Mouse (Mus musculus): ENCODE measurements at regions not wholly inside any gene's neighbourhood (a gene's known extent, or its start where the extent isn't known, plus 50 kb on each side); places are given as distances from the start of the nearest gene placed in this dataset.
A peak's percentile ranks its signal among the peaks of the same experiment; 100 is the strongest.

- no peak overlapping the region for H3K4me2 ChIP-seq (replicated peaks; ENCODE audit: low read depth, low read length)
- ATAC-seq (ENCODE audit: low FRiP score, low TSS enrichment), result no peak
- no peak overlapping the region for H3K4me3 ChIP-seq (ENCODE audit: low read length)
- H3K27me3 ChIP-seq (ENCODE audit: insufficient read depth, low read length), result no peaks in the 10 kb centered on the region
- no peaks in the 10 kb centered on the region for H3K36me3 ChIP-seq (ENCODE audit: insufficient read depth, low read length)
- no peak overlapping the region for H3K27ac ChIP-seq (ENCODE audit: low read length)
- no peaks in the 10 kb centered on the region for H3K9me3 ChIP-seq (ENCODE audit: low read length)
- H3K4me1 ChIP-seq (ENCODE audit: insufficient read depth, low read length), result 0 out of 2 replicates have a peak, but pooled peaks cover 3% of the 10 kb centered on the region
- no peak overlapping the region for H3K9ac ChIP-seq (replicated peaks; ENCODE audit: low read length)
- 88% methylated on average over 4 of the region's 4 CpGs for WGBS
Observed at GRCm38 (mm10) chr9:79038971-79039370, 423.6 kb downstream of the Cd109 start.

- Histone ChIP-seq H3K9me3 (ENCODE audit: low read length) (no peaks in the 10 kb centered on the region), H3K36me3 (ENCODE audit: insufficient read depth, low read length) (no peaks in the 10 kb centered on the region), H3K27ac (ENCODE audit: low read length) (no peak overlapping the region), H3K4me1 (ENCODE audit: insufficient read depth, low read length) (no peaks in the 10 kb centered on the region), H3K4me3 (ENCODE audit: low read length) (no peak overlapping the region), H3K27me3 (ENCODE audit: insufficient read depth, low read length) (no peaks in the 10 kb centered on the region), H3K4me2 (replicated peaks; ENCODE audit: low read depth, low read length) (no peak overlapping the region), H3K9ac (replicated peaks; ENCODE audit: low read length) (no peak overlapping the region)
- ATAC-seq (ENCODE audit: low FRiP score, low TSS enrichment), result no peak
- 68% methylated on average over 1 of the region's 1 CpGs for WGBS
Observed at GRCm38 (mm10) chr9:79044344-79044743, 429.0 kb downstream of the Cd109 start.

GRCm38 (mm10) chr9:79045314-79045713, 430.0 kb downstream of the Cd109 start:
- no peak overlapping the region for H3K27ac ChIP-seq (ENCODE audit: low read length)
- no peak overlapping the region for H3K4me3 ChIP-seq (ENCODE audit: low read length)

GRCm38 (mm10) chr9:79071961-79072360, 456.6 kb downstream of the Cd109 start:
- WGBS, result 76% methylated on average over 3 of the region's 3 CpGs
- Histone ChIP-seq H3K4me1 (ENCODE audit: insufficient read depth, low read length) (no peaks in the 10 kb centered on the region), H3K27me3 (ENCODE audit: insufficient read depth, low read length) (no peaks in the 10 kb centered on the region), H3K9me3 (ENCODE audit: low read length) (no peaks in the 10 kb centered on the region), H3K4me2 (replicated peaks; ENCODE audit: low read depth, low read length) (no peak overlapping the region), H3K9ac (replicated peaks; ENCODE audit: low read length) (no peak overlapping the region), H3K36me3 (ENCODE audit: insufficient read depth, low read length) (no peaks in the 10 kb centered on the region), H3K4me3 (ENCODE audit: low read length) (no peak overlapping the region), H3K27ac (ENCODE audit: low read length) (no peak overlapping the region)
- no peak for ATAC-seq (ENCODE audit: low FRiP score, low TSS enrichment)

More at GRCm38 (mm10) chr9:79045314-79045713, 430.0 kb downstream of the Cd109 start:
- H3K4me2 ChIP-seq (replicated peaks; ENCODE audit: low read depth, low read length), result no peak overlapping the region
- ATAC-seq (ENCODE audit: low FRiP score, low TSS enrichment), result no peak
- 12% methylated on average over 2 of the region's 2 CpGs for WGBS
- H3K9me3 ChIP-seq (ENCODE audit: low read length), result no peaks in the 10 kb centered on the region
- H3K36me3 ChIP-seq (ENCODE audit: insufficient read depth, low read length), result no peaks in the 10 kb centered on the region
- H3K27me3 ChIP-seq (ENCODE audit: insufficient read depth, low read length), result no peaks in the 10 kb centered on the region
- no peak overlapping the region for H3K9ac ChIP-seq (replicated peaks; ENCODE audit: low read length)
- H3K4me1 ChIP-seq (ENCODE audit: insufficient read depth, low read length), result no peaks in the 10 kb centered on the region

GRCm38 (mm10) chr9:79109611-79110010, 494.3 kb downstream of the Cd109 start:
- ATAC-seq (ENCODE audit: low FRiP score, low TSS enrichment), result peak; percentile 49; the same call in 1 of the 2 replicates
- no peak overlapping the region for H3K4me2 ChIP-seq (replicated peaks; ENCODE audit: low read depth, low read length)
- no peaks in the 10 kb centered on the region for H3K4me1 ChIP-seq (ENCODE audit: insufficient read depth, low read length)
- H3K9ac ChIP-seq (replicated peaks; ENCODE audit: low read length), result no peak overlapping the region
- H3K27ac ChIP-seq (ENCODE audit: low read length), result no peak overlapping the region
- no peaks in the 10 kb centered on the region for H3K27me3 ChIP-seq (ENCODE audit: insufficient read depth, low read length)
- no peak overlapping the region for H3K4me3 ChIP-seq (ENCODE audit: low read length)
- H3K9me3 ChIP-seq (ENCODE audit: low read length), result no peaks in the 10 kb centered on the region
- no peaks in the 10 kb centered on the region for H3K36me3 ChIP-seq (ENCODE audit: insufficient read depth, low read length)
- WGBS, result 57% methylated on average over 2 of the region's 2 CpGs

- no peaks in the 10 kb centered on the region for H3K9me3 ChIP-seq (ENCODE audit: low read length)
- no peaks in the 10 kb centered on the region for H3K27me3 ChIP-seq (ENCODE audit: insufficient read depth, low read length)
- no peak overlapping the region for H3K4me3 ChIP-seq (ENCODE audit: low read length)
- H3K4me1 ChIP-seq (ENCODE audit: insufficient read depth, low read length), result no peaks in the 10 kb centered on the region
- 27% methylated on average over 2 of the region's 2 CpGs for WGBS
- H3K9ac ChIP-seq (replicated peaks; ENCODE audit: low read length), result no peak overlapping the region
- H3K27ac ChIP-seq (ENCODE audit: low read length), result no peak overlapping the region
- no peaks in the 10 kb centered on the region for H3K36me3 ChIP-seq (ENCODE audit: insufficient read depth, low read length)
- H3K4me2 ChIP-seq (replicated peaks; ENCODE audit: low read depth, low read length), result no peak overlapping the region
- no peak for ATAC-seq (ENCODE audit: low FRiP score, low TSS enrichment)
Observed at GRCm38 (mm10) chr9:79111326-79111725, 496.0 kb downstream of the Cd109 start.

- ATAC-seq (ENCODE audit: low FRiP score, low TSS enrichment), result no peak
- H3K9ac ChIP-seq (replicated peaks; ENCODE audit: low read length), result no peak overlapping the region
- WGBS, result 87% methylated on average over 1 of the region's 1 CpGs
- no peaks in the 10 kb centered on the region for H3K9me3 ChIP-seq (ENCODE audit: low read length)
- H3K36me3 ChIP-seq (ENCODE audit: insufficient read depth, low read length), result no peaks in the 10 kb centered on the region
- no peak overlapping the region for H3K27ac ChIP-seq (ENCODE audit: low read length)
- H3K4me1 ChIP-seq (ENCODE audit: insufficient read depth, low read length), result no peaks in the 10 kb centered on the region
- H3K4me2 ChIP-seq (replicated peaks; ENCODE audit: low read depth, low read length), result no peak overlapping the region
- no peak overlapping the region for H3K4me3 ChIP-seq (ENCODE audit: low read length)
- no peaks in the 10 kb centered on the region for H3K27me3 ChIP-seq (ENCODE audit: insufficient read depth, low read length)
Observed at GRCm38 (mm10) chr9:79140970-79141369, 525.6 kb downstream of the Cd109 start.

GRCm38 (mm10) chr9:79146004-79146403, 530.7 kb downstream of the Cd109 start:
- no peaks in the 10 kb centered on the region for H3K4me1 ChIP-seq (ENCODE audit: insufficient read depth, low read length)
- no peak for ATAC-seq (ENCODE audit: low FRiP score, low TSS enrichment)
- no peaks in the 10 kb centered on the region for H3K27me3 ChIP-seq (ENCODE audit: insufficient read depth, low read length)
- H3K27ac ChIP-seq (ENCODE audit: low read length), result no peak overlapping the region
- H3K9ac ChIP-seq (replicated peaks; ENCODE audit: low read length), result no peak overlapping the region
- H3K4me2 ChIP-seq (replicated peaks; ENCODE audit: low read depth, low read length), result no peak overlapping the region
- no peaks in the 10 kb centered on the region for H3K9me3 ChIP-seq (ENCODE audit: low read length)
- WGBS, result 62% methylated on average over 3 of the region's 3 CpGs
- no peaks in the 10 kb centered on the region for H3K36me3 ChIP-seq (ENCODE audit: insufficient read depth, low read length)
- H3K4me3 ChIP-seq (ENCODE audit: low read length), result no peak overlapping the region

- 63% methylated on average over 2 of the region's 2 CpGs for WGBS
- no peak overlapping the region for H3K4me2 ChIP-seq (replicated peaks; ENCODE audit: low read depth, low read length)
- no peaks in the 10 kb centered on the region for H3K4me1 ChIP-seq (ENCODE audit: insufficient read depth, low read length)
- H3K27me3 ChIP-seq (ENCODE audit: insufficient read depth, low read length), result no peaks in the 10 kb centered on the region
- H3K4me3 ChIP-seq (ENCODE audit: low read length), result no peak overlapping the region
- ATAC-seq (ENCODE audit: low FRiP score, low TSS enrichment), result no peak
- no peaks in the 10 kb centered on the region for H3K36me3 ChIP-seq (ENCODE audit: insufficient read depth, low read length)
- H3K27ac ChIP-seq (ENCODE audit: low read length), result no peak overlapping the region
- no peak overlapping the region for H3K9ac ChIP-seq (replicated peaks; ENCODE audit: low read length)
- H3K9me3 ChIP-seq (ENCODE audit: low read length), result no peaks in the 10 kb centered on the region
Observed at GRCm38 (mm10) chr9:79165596-79165995, 550.2 kb downstream of the Cd109 start.

- Histone ChIP-seq H3K9me3 (ENCODE audit: low read length) (no peaks in the 10 kb centered on the region), H3K4me1 (ENCODE audit: insufficient read depth, low read length) (no peaks in the 10 kb centered on the region), H3K36me3 (ENCODE audit: insufficient read depth, low read length) (no peaks in the 10 kb centered on the region), H3K4me2 (replicated peaks; ENCODE audit: low read depth, low read length) (no peak overlapping the region), H3K9ac (replicated peaks; ENCODE audit: low read length) (no peak overlapping the region), H3K27ac (ENCODE audit: low read length) (no peak overlapping the region), H3K4me3 (ENCODE audit: low read length) (no peak overlapping the region), H3K27me3 (ENCODE audit: insufficient read depth, low read length) (no peaks in the 10 kb centered on the region)
- ATAC-seq (ENCODE audit: low FRiP score, low TSS enrichment), result no peak
Observed at GRCm38 (mm10) chr9:79173036-79173435, 545.6 kb downstream of the Col12a1 start.

- 51% methylated on average over 2 of the region's 2 CpGs for WGBS
- no peaks in the 10 kb centered on the region for H3K4me1 ChIP-seq (ENCODE audit: insufficient read depth, low read length)
- H3K27me3 ChIP-seq (ENCODE audit: insufficient read depth, low read length), result no peaks in the 10 kb centered on the region
- H3K27ac ChIP-seq (ENCODE audit: low read length), result no peak overlapping the region
- H3K9me3 ChIP-seq (ENCODE audit: low read length), result no peaks in the 10 kb centered on the region
- no peak overlapping the region for H3K4me2 ChIP-seq (replicated peaks; ENCODE audit: low read depth, low read length)
- H3K9ac ChIP-seq (replicated peaks; ENCODE audit: low read length), result no peak overlapping the region
- H3K4me3 ChIP-seq (ENCODE audit: low read length), result no peak overlapping the region
- no peak for ATAC-seq (ENCODE audit: low FRiP score, low TSS enrichment)
- H3K36me3 ChIP-seq (ENCODE audit: insufficient read depth, low read length), result no peaks in the 10 kb centered on the region
Observed at GRCm38 (mm10) chr9:79179954-79180353, 538.7 kb downstream of the Col12a1 start.
